Mouse (Mus musculus) intestine, embryonic 16.5 days (tissue): ENCODE data around the gene Gimap1. TPM values are rescaled to one million over a fixed set of nuclear protein-coding genes. Genes with fewer than 3 reads are reported as not detected.

Experiments used
- ATAC-seq: fragments of 200-750 bp; cut with Nextera tagmentation; 2 replicates; pipeline ENCODE4 v1.8.0; 2017; ENCODE audit warnings: moderate TSS enrichment, moderate library complexity
- H3K27ac ChIP-seq: fragments of 300-500 bp; sonication (generic); 2 replicates; pipeline ENCODE4 v1.5.1; 2014; ENCODE audit warnings: mild to moderate bottlenecking, low read length
- H3K27me3 ChIP-seq: fragments of 300-500 bp; sonication (generic); replicated peaks from 2 replicates; pipeline ENCODE4 v1.6.1; 2014; ENCODE audit warnings: low read length, control low read depth, mixed read lengths; ENCODE audit not compliant: control insufficient read depth, insufficient read depth
- H3K36me3 ChIP-seq: fragments of 300-500 bp; sonication (generic); 2 replicates; pipeline ENCODE4 v1.6.1; 2014; ENCODE audit warnings: low read length, control low read depth; ENCODE audit not compliant: control insufficient read depth, insufficient read depth
- H3K4me1 ChIP-seq: fragments of 300-500 bp; sonication (generic); 2 replicates; pipeline ENCODE4 v1.6.1; 2014; ENCODE audit warnings: low read length, control low read depth, mixed read lengths; ENCODE audit not compliant: control insufficient read depth, insufficient read depth
- H3K4me2 ChIP-seq: fragments of 300-500 bp; sonication (generic); 2 replicates; pipeline ENCODE4 v1.6.1; 2014; ENCODE audit warnings: low read depth, low read length, control low read depth
- H3K4me3 ChIP-seq: fragments of 300-500 bp; sonication (generic); 2 replicates; pipeline ENCODE4 v1.5.1; 2014; ENCODE audit warnings: mild to moderate bottlenecking, low read length
- H3K9ac ChIP-seq: fragments of 300-500 bp; sonication (generic); 2 replicates; pipeline ENCODE4 v1.6.1; 2014; ENCODE audit warnings: low read depth, low read length
- H3K9me3 ChIP-seq: fragments of 300-500 bp; sonication (generic); 2 replicates; pipeline ENCODE4 v1.6.1; 2016; ENCODE audit warnings: low read length, control low read depth; ENCODE audit not compliant: control insufficient read depth
- WGBS: fragments of 180-500 bp; shearing (Covaris S2); extraction: QIAGEN DNeasy Blood & Tissue Kit; methylation state at CpG from one replicate; pipeline ENCODE4 v1.1.7; 2014; 5-methylcytosine and 5-hydroxymethylcytosine counted together
- polyA plus RNA-seq: library from polyadenylated mRNA; unstranded; fragments of >200 nt; fragmentation: Nextera tagmentation; extraction: Ambion mirVana; gene quantifications from 2 replicates; pipeline ENCODE4 v1.2.1, GENCODE M21; 2015

The Gimap1 gene
- polyA plus RNA-seq, 1 experiment from 2014 or later: 39.1 TPM

DNA sequence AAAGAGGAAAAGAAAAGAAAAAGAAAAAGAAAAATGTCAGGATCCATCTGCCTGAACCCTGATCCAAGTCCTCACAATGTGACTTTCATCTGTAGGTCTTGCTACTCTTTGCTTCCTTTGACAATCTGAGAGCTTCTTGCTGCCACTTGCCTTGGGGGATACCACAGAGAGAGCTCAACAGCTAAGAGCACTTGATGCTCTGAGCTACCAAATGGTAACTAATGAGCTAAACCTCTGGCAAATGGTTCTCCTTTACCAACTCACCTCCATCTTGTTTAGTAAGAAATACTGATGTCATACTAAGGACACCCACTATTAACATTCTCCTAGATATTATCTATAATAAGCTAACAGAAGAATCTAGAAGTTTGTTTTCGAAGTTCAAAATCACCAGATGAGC lies 5.2 kb upstream of the Gimap1 start:
- no peaks in the 10 kb centered on the region for H3K27me3 ChIP-seq
- H3K27ac ChIP-seq: no peak overlapping the region
- 78% methylated on average over 1 of the region's 1 CpGs for WGBS
- no peak overlapping the region for H3K9ac ChIP-seq
- H3K4me2 ChIP-seq: no peak overlapping the region
- no peaks in the 10 kb centered on the region for H3K4me1 ChIP-seq
- H3K4me3 ChIP-seq: no peak overlapping the region
- no peaks in the 10 kb centered on the region for H3K9me3 ChIP-seq
- ATAC-seq: no peak
- no peaks in the 10 kb centered on the region for H3K36me3 ChIP-seq

DNA sequence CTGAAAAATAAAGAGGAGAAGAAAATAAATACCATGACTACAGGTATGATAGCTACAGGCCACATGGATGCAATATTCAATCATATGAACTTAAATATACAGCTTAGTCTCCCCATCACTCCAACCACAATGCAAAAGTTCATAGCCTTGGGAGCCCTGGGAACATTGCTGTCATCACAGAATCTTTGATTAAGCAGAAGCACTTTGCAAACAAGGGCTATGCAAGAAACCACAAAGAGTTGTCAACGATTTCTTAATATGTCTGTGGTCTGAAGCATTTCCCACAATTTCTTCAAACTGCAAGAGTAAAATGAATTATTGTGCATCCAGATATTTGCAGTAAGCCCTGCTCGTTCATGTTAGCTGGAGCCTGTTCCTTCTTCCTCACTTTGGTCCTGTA lies 1.8 kb upstream of the Gimap1 start:
- H3K4me1 ChIP-seq: peaks cover 2% of the 10 kb centered on the region
- H3K27ac ChIP-seq: no peak overlapping the region
- no peaks in the 10 kb centered on the region for H3K9me3 ChIP-seq
- H3K36me3 ChIP-seq: no peaks in the 10 kb centered on the region
- no peak for ATAC-seq
- H3K9ac ChIP-seq: no peak overlapping the region
- 76% methylated on average over 2 of the region's 2 CpGs for WGBS
- H3K4me2 ChIP-seq: no peak overlapping the region
- no peaks in the 10 kb centered on the region for H3K27me3 ChIP-seq
- H3K4me3 ChIP-seq: no peak overlapping the region

DNA sequence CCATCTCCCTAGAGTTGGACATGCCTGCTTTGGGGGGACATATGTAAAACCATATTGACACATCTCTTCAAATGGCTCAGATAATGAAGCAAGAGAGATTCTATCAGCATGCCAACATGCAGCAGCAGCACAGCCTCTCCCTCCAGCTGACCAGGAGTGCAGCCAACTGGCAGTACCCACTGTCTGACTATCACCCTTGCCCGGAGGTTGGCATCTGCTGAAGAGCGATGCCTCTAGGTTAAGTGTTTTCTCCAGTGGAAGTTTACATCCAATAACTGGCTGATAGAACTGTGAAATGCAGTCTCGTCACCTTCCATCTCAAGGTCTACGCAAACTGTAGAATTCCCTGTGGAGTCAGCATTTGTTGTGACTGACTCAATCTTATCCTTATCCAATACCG lies 1.2 kb upstream of the Gimap1 start:
- no peak overlapping the region for H3K27ac ChIP-seq
- 90% methylated on average over 5 of the region's 5 CpGs for WGBS
- H3K9me3 ChIP-seq: no peaks in the 10 kb centered on the region
- H3K36me3 ChIP-seq: no peaks in the 10 kb centered on the region
- H3K4me2 ChIP-seq: no peak overlapping the region
- no peak overlapping the region for H3K4me3 ChIP-seq
- H3K4me1 ChIP-seq: peaks cover 5% of the 10 kb centered on the region
- H3K27me3 ChIP-seq: no peaks in the 10 kb centered on the region
- ATAC-seq: no peak
- H3K9ac ChIP-seq: no peak overlapping the region

DNA sequence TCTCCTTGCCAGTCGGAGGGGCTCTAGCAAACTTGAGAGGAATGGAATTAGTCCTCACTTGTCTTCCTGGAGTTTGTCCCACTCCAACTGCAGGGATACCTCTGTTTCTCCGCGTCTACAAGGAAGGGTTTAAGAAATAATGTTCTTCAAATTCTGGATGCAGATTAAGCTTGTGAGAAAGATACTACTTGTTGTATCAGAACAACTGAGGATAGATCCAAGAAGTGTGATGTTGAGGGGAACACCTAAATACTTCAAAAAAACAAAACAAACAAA lies 864 bp downstream of the Gimap1 start:
- H3K4me1 ChIP-seq: peaks cover 5% of the 10 kb centered on the region
- peak overlapping the region; percentile 7; the same call in 1 of the 2 replicates for H3K27ac ChIP-seq
- H3K27me3 ChIP-seq: no peaks in the 10 kb centered on the region
- WGBS: 75% methylated on average over 3 of the region's 3 CpGs
- peak overlapping the region; percentile 17; the same call in 1 of the 2 replicates for H3K9ac ChIP-seq
- no peak for ATAC-seq
- no peaks in the 10 kb centered on the region for H3K36me3 ChIP-seq
- no peaks in the 10 kb centered on the region for H3K9me3 ChIP-seq
- peak overlapping the region; percentile 65 for H3K4me2 ChIP-seq
- H3K4me3 ChIP-seq: peak overlapping the region; percentile 18; the same call in 1 of the 2 replicates

DNA sequence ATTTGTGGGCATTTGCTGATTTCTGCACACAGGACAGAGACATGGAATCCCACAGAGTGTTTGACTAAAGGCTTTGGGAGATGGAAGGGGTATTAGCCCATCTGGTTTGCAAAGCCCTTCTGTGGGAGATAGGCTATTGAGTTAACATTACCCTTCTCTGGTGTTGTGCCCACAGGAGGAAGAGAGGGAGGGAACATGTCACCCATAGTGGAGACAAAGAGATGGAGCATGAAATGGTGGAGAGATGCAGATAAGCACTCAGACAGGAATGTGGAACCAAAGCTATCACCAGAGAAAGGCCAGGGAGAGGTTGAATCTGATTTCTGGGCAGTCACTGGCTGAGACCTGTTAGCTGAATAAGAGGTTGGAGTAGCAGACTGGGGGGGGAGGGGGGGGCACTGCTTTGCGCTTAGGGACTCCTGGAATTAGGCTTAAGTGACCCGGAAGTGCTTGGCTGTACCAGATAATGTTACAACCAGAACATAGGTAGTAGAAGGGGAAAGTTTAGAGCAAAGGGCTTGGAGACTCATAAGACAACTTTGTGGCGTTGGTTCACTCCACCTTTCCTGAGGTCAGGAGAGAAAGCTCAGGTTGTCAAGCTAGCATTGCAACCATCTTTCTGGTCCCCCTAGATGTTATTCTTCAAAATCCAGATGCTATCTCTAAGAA lies 1.8 kb downstream of the Gimap1 start:
- Histone ChIP-seq H3K9me3 (no peaks in the 10 kb centered on the region), H3K27me3 (no peaks in the 10 kb centered on the region), H3K4me2 (peak overlapping the region; percentile 65), H3K9ac (peak overlapping the region; percentile 15; the same call in 1 of the 2 replicates), H3K36me3 (no peaks in the 10 kb centered on the region), H3K4me3 (peak overlapping the region; percentile 7), H3K27ac (peak overlapping the region; percentile 88), H3K4me1 (peaks cover 5% of the 10 kb centered on the region)
- ATAC-seq: no peak
- WGBS: 55% methylated on average over 3 of the region's 3 CpGs

DNA sequence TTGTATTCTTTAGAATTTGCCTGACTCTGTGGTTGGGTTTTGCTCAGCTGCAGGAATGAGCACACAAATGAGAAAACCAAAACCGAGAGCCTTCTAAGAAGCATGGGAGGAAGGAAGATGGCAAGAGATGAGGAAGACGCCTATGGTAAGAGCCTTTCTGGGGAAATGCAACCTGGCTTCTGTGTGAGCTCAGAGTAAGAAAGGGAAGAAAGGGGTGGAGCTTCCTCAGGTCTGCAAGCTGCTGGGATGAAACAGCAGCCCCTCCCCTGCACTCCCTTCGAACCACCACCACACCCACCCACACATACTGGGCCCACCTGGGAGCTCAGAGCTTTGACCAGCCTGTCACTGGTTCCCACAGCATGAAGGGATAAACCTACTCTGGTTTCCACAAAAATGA lies 2.4 kb downstream of the Gimap1 start:
- ATAC-seq: peak; percentile 71
- H3K27me3 ChIP-seq: no peaks in the 10 kb centered on the region
- WGBS: 22% methylated on average over 3 of the region's 3 CpGs
- peak overlapping the region; percentile 15; the same call in 1 of the 2 replicates for H3K9ac ChIP-seq
- H3K4me1 ChIP-seq: peaks cover 5% of the 10 kb centered on the region
- no peaks in the 10 kb centered on the region for H3K9me3 ChIP-seq
- H3K36me3 ChIP-seq: no peaks in the 10 kb centered on the region
- peak overlapping the region; percentile 65 for H3K4me2 ChIP-seq
- peak overlapping the region; percentile 88 for H3K27ac ChIP-seq
- H3K4me3 ChIP-seq: peak overlapping the region; percentile 7; the same call in 1 of the 2 replicates

DNA sequence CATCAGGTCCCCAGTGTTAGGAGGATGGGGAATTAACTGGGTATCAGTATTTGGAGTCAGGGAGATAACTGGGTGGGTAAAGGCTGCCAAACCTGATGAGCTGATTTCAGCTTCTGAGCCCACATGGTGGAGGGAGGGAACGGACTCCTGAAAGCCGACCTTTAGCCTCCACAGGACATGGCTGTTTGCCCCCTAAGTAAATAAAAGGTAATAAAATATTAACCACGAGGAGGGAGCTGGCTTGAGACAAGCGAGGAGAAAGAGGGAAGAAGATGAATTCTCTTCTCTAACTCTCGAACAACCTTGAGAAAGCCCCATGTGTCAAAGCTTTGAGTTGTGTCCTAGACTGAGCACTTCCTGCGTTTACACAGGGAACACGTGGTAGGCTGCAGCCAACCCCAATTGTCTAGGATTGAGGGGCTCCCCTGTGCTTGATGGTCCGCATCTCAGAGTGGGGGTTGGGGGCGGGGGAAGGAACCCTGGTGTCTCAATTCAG lies 2.9 kb downstream of the Gimap1 start:
- Histone ChIP-seq H3K4me2 (peak overlapping the region; percentile 65), H3K36me3 (no peaks in the 10 kb centered on the region), H3K9me3 (no peaks in the 10 kb centered on the region), H3K9ac (peak overlapping the region; percentile 54), H3K27ac (peak overlapping the region; percentile 88), H3K4me3 (peak overlapping the region; percentile 54; the same call in 1 of the 2 replicates), H3K27me3 (no peaks in the 10 kb centered on the region), H3K4me1 (peaks cover 7% of the 10 kb centered on the region)
- WGBS: 9% methylated on average over 9 of the region's 9 CpGs
- ATAC-seq: peak; percentile 60

DNA sequence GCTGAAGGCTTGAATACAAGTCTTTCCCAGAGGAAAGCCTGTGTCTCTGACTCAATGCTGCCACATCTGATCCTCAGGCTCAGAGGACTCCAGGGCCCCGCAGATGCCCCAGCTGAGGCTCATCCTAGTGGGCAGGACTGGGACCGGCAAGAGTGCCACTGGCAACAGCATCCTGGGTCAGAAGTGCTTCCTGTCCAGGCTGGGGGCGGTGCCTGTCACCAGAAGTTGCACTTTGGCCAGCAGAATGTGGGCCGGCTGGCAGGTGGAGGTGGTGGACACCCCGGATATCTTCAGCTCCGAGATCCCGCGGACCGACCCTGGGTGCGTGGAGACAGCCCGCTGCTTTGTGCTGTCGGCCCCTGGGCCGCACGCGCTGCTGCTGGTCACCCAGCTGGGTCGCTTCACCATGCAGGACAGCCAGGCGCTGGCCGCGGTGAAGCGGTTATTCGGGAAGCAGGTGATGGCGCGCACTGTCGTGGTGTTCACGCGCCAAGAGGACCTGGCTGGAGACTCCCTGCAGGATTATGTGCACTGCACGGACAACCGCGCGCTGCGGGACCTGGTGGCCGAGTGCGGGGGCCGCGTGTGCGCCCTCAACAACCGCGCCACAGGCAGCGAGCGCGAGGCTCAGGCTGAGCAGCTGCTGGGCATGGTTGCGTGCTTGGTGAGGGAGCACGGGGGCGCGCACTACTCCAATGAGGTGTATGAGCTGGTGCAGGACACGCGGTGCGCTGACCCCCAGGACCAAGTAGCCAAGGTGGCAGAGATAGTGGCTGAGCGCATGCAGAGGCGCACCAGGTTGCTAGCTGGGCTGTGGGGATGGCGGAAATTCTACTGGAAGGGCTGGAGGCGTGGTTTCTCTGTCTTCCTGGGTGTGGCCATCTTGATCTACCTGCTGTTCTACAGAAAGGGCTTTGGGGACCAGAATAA lies 3.8 kb downstream of the Gimap1 start:
- peak; percentile 74 for ATAC-seq

DNA sequence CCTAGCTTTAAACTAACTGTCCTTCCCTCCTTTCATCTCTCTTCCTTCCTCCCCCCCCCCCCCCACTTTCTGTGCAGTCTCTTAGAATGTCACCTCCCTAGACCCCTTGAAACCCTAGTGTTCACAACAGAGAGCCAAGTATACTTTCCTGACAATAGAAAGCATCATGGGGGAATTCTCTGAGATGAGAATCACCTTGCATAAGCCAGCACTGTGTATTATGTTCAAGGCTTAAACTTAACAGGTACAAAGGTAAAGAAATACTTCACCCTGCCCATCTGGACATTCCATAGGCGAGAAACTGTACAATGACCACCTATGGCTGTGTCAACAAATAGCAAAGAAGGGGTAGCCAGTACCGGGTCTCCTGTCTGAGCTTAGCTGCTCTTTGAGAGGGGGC lies 6.6 kb downstream of the Gimap1 start:
- Histone ChIP-seq H3K4me3 (no peak overlapping the region), H3K9me3 (no peaks in the 10 kb centered on the region), H3K4me2 (no peak overlapping the region), H3K27me3 (no peaks in the 10 kb centered on the region), H3K4me1 (peaks cover 15% of the 10 kb centered on the region), H3K36me3 (no peaks in the 10 kb centered on the region), H3K27ac (peak overlapping the region; percentile 35; the same call in 1 of the 2 replicates), H3K9ac (peak overlapping the region; percentile 3; the same call in 1 of the 2 replicates)
- 67% methylated on average over 2 of the region's 2 CpGs for WGBS
- no peak for ATAC-seq

More for the DNA sequence above, 3.8 kb downstream of the Gimap1 start:
- H3K9ac ChIP-seq: peak overlapping the region; percentile 74
- no peaks in the 10 kb centered on the region for H3K9me3 ChIP-seq
- peak overlapping the region; percentile 65 for H3K4me2 ChIP-seq
- peak overlapping the region; percentile 54 for H3K4me3 ChIP-seq
- H3K27ac ChIP-seq: peak overlapping the region; percentile 88
- no peaks in the 10 kb centered on the region for H3K27me3 ChIP-seq
- H3K36me3 ChIP-seq: no peaks in the 10 kb centered on the region
- 5% methylated on average over 52 of the region's 52 CpGs for WGBS
- H3K4me1 ChIP-seq: peaks cover 15% of the 10 kb centered on the region
